In genomic region chr9:120425768-120426167, GRCm38 (mm10) we compare ENCODE assay signal across 8 mouse cellular contexts.
DNase-seq lines count a peak whose midpoint lies in the region; ATAC-seq lines count a peak whose summit lies in the region.

No protein-coding gene starts in this region.

- no peaks in the 10 kb centered on the region for H3K27me3 ChIP-seq in forebrain, embryonic 11.5 days (ENCODE audit: control insufficient read depth, insufficient read depth, low read length)
- H3K27me3 ChIP-seq in forebrain, embryonic 13.5 days, result no peaks in the 10 kb centered on the region
- no peaks in the 10 kb centered on the region for H3K27me3 ChIP-seq in liver, embryonic 13.5 days

- H3K4me3 ChIP-seq in forebrain, embryonic 11.5 days (ENCODE audit: low read depth, low read length), result no peak overlapping the region
- no peak overlapping the region for H3K4me3 ChIP-seq in forebrain, embryonic 13.5 days
- no peak overlapping the region for H3K4me3 ChIP-seq in liver, embryonic 13.5 days (replicated peaks)

- no peak overlapping the region for H3K9ac ChIP-seq in forebrain, embryonic 11.5 days (ENCODE audit: low read length)
- H3K9ac ChIP-seq in forebrain, embryonic 13.5 days, result no peak overlapping the region
- H3K9ac ChIP-seq in liver, embryonic 13.5 days, result no peak overlapping the region

- peak; percentile 86 for DNase-seq in forebrain, embryonic 11.5 days (ENCODE audit: low spot score)
- DNase-seq in ovary, postnatal 10 days (ENCODE audit: low spot score), result peak; percentile 31
- DNase-seq in ovary, adult 18-20 months (ENCODE audit: low spot score), result no peak
- peak; percentile 34 for DNase-seq in cerebellum, adult 8-10 months
- DNase-seq in hindlimb bud, embryonic 11.5 days (ENCODE audit: extremely low spot score, low read depth, low spot score), result peak; percentile 33
- DNase-seq in liver, embryonic 13.5 days, result peak; percentile 13
- DNase-seq in right cerebral cortex, postnatal 14 days, result peak; percentile 83

- H3K4me2 ChIP-seq in forebrain, embryonic 11.5 days (ENCODE audit: low read depth, low read length, severe bottlenecking), result no peak overlapping the region
- no peak overlapping the region for H3K4me2 ChIP-seq in forebrain, embryonic 13.5 days
- no peak overlapping the region for H3K4me2 ChIP-seq in liver, embryonic 13.5 days

- no peaks in the 10 kb centered on the region for H3K9me3 ChIP-seq in forebrain, embryonic 11.5 days (ENCODE audit: control insufficient read depth, low read length)
- H3K9me3 ChIP-seq in forebrain, embryonic 13.5 days (replicated peaks), result no peaks in the 10 kb centered on the region
- no peaks in the 10 kb centered on the region for H3K9me3 ChIP-seq in liver, embryonic 13.5 days (replicated peaks)

- no peak overlapping the region for H3K27ac ChIP-seq in forebrain, embryonic 11.5 days (ENCODE audit: low read depth, low read length)
- H3K27ac ChIP-seq in forebrain, embryonic 13.5 days, result no peak overlapping the region
- H3K27ac ChIP-seq in liver, embryonic 13.5 days, result no peak overlapping the region

- H3K4me1 ChIP-seq in forebrain, embryonic 11.5 days (replicated peaks; ENCODE audit: control insufficient read depth, insufficient read depth, low read length), result no peaks in the 10 kb centered on the region
- no peaks in the 10 kb centered on the region for H3K4me1 ChIP-seq in forebrain, embryonic 13.5 days
- 0 out of 2 replicates have a peak, but pooled peaks cover 4% of the 10 kb centered on the region for H3K4me1 ChIP-seq in liver, embryonic 13.5 days (replicated peaks)

- H3K36me3 ChIP-seq in forebrain, embryonic 11.5 days (ENCODE audit: control insufficient read depth, insufficient read depth, low read length), result no peaks in the 10 kb centered on the region
- no peaks in the 10 kb centered on the region for H3K36me3 ChIP-seq in forebrain, embryonic 13.5 days (ENCODE audit: poor library complexity, severe bottlenecking)
- H3K36me3 ChIP-seq in liver, embryonic 13.5 days, result no peaks in the 10 kb centered on the region

- WGBS in forebrain, embryonic 11.5 days, result 39% methylated on average over 5 of the region's 5 CpGs
- WGBS in forebrain, embryonic 13.5 days, result 38% methylated on average over 5 of the region's 5 CpGs
- 36% methylated on average over 5 of the region's 5 CpGs for WGBS in liver, embryonic 13.5 days (ENCODE audit: insufficient replicate concordance)

- ATAC-seq in forebrain, embryonic 11.5 days (replicated peaks; ENCODE audit: low FRiP score), result no peak
- no peak for ATAC-seq in forebrain, embryonic 13.5 days
- no peak for ATAC-seq in liver, embryonic 13.5 days (ENCODE audit: low read depth)
